Mouse (Mus musculus) frontal cortex, postnatal 25 days (tissue): ENCODE data around the gene Nop53.
A peak's percentile ranks its signal among the peaks of the same experiment; 100 is the strongest.

Source experiments
- DNase-seq, 2 experiments: peaks; one replicate each; pipeline ENCODE4 v3.0.0; 2022; ENCODE audit warnings: low spot score in 2 of 2

Nop53 gene

DNA sequence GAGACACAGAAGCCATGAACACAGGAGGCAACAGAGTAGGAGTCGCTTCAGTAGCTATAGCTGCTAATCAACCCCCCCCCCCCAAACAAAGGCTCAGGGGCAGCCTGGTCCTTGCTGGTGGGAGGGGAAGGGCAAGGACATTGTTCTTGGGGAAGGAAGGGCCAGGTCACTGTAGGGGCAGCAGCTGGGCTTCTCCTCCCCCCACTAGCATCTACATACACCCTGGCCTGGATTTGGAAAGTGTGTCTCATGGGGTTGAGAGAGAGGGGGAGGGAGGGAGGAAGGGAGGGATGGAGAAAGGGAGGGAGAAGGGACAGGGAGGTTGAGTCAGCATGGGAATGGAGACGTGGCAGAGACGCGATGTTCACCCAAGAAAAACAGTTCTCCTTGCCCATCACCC is 14.8 kb upstream of the Nop53 start:
- no peak for DNase-seq

DNA sequence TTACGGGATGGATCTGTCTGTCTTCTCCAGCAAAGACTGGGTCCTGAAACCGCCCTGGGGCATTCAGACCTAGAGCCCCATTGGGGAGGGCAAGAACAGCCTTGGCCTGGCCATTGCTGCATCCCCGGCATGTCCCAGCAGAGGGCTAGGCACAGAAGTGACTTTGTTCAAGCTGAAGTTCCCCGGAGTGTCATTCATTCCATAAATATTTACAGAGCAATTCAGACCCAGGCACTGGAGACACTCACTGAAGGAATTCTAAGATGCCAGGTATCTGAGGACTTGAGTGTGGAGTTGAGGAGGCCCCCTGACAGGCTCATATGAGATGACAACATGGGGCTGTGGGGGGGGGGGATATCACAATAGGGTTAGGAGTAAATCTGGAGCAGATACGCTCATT is 10.3 kb upstream of the Nop53 start:
- DNase-seq: no peak

DNA sequence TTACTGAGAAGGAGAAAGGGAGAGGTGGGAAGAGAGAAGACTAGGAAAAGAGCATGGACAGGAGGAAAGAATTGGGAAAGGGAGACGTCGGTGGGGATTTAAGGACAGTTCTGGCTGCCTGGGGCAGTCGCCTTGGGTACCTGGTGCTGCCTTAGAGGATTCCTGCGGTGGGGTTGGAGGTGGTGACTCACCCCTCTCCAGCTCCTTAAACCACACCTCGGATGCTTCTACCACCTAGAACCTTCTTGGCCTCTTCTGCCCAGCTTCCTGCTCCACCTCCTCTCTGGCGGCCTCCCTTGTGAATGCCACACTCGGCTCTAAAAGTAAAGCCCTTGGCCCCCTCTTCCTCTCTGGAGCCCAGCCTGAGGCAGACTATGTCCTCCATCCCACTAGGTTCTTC is 9.6 kb upstream of the Nop53 start:
- DNase-seq: no peak

DNA sequence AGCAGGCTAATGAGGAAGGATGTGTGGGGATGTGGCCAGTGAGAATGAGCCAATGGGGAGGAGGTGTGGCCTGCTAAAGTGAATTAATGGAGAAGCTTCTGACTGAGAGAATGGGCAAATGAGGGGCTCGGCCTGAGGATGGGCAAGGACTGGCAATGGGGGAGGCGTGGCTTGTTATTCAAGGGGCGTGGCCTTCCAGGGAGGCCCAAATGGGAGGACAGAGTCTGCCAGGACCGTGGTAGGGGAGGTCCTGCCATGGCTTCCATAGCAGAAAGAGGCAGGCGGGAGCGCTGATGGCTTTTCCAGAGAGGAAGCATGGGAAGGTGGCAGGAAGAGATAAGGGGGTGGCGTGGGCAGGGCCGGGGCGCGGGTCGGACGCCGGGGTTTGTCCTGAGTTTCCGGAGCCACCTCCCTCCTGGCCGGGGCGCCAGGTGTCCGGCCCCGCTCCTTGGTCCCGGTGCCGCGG is 9.1 kb upstream of the Nop53 start:
- no peak for DNase-seq

DNA sequence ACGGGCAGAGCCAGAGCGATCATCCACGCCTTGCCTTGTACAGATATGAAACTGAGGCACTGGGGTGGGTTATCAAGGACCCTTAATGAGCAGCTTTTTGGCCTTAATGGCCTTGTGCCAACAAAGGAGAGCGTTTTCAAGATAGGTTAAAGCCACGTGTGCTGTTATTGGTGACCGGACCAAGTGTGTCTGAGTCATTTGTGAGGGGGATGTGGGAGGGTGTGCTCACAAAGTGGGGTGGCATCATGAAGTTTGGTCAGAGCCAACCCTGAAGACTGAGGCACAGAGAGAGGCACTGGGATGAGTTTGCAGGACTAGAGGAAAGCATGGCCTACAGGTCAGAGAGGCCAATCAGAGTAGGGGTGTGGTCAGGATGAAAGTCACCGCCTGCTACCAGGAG is 8.6 kb upstream of the Nop53 start:
- no peak for DNase-seq

DNA sequence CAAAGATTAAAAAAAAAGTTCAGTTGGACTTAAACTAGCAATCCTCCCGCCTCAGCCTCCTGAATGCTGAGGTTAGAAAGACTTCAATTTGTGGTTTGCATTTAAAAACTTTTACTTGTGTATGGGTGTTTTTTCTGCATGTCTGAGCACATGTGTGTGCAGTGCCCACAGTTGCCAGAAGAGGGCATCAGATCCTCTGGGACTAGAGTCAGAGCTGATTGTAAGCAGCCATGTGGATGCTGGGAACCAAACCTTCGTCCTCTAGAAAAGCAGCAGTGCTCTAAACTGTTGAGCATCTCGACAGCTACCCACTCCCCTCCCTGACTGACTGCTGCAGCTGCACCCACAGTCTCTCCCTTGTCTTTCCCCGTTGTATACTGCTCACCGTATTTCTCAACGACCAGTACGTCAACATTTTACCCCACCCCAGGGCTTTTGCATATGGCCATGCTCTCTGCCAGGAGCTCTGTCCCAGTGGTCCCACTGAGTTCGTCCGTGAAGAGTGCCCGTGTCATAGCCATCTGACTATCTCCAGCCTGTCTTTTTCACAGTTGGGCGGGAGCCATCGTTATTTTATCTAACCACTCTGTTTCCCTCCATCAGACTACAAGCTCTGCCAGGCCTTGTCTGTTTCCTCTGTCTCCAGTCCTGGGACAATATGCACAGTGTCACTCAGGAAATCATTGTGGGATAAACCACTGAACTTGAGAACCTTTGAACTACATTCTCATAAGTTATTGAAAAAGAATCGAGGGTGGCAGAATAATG is 7.6 kb upstream of the Nop53 start:
- DNase-seq: no peak

DNA sequence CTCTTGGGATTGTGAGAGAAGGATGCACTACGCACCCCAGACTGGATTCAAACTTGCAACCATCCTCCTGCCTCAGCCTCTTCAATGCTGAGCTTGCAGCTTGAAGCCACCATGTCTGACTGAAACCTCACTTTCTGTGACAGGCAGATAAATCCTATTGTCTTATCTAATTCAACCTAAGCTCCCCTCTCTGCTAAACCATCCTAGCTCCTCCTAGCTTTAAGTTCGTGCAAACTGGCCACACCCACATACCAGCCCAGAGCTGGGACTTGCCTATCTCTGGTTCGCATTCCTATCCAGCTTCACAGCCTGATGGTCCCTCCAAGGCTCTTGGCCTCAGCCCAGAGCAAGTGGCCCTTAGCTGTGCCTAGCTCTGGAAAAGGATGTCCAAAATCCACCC is 6.5 kb upstream of the Nop53 start:
- no peak for DNase-seq

DNA sequence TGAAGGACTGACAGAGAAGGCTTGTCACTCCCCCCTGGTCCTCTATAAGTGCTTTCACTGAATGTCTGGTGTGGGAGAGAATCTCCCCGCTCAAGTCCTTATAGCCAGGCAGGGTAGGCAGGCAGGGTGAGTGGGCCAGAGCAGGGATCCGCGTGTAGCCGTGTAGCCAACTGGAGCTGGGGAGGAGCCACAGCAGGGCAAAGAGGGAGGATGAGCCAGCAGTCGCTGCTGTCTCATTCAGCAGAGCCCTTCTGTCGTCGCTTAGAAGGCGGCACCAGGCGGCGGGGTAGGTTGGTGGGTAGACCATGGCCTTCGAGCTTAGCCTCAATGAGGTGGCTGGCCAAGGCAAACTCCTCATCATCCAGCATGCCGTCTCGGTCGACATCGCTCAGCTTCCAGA is 4.1 kb upstream of the Nop53 start:
- DNase-seq: no peak

DNA sequence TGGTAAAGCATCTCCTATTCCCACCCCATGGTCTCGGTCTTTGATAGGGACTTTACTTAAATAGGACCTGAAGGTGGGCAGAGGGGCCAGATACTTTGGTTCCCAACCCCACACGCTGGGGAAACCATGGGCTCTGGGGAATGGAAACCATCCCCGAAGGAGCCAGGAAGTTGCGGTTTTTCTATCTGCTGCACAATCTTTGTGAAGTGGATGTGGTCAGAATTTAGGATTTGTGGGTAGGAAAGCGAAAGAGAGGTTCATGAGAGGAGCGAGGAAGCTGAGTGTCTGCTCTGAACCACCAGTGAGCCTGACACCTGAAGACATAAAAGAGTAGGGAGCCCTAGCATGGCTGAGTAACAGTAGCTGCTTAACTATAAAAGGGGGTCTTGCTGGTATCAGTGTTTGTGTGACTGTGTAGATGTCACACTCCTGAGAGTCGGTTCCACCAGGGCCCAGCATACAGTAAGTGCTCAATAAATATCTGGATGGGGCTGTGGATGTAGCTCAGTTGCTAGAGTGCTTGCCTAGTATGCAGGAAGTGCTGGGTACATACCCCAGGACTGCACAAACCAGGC is 3.4 kb upstream of the Nop53 start:
- DNase-seq: no peak

DNA sequence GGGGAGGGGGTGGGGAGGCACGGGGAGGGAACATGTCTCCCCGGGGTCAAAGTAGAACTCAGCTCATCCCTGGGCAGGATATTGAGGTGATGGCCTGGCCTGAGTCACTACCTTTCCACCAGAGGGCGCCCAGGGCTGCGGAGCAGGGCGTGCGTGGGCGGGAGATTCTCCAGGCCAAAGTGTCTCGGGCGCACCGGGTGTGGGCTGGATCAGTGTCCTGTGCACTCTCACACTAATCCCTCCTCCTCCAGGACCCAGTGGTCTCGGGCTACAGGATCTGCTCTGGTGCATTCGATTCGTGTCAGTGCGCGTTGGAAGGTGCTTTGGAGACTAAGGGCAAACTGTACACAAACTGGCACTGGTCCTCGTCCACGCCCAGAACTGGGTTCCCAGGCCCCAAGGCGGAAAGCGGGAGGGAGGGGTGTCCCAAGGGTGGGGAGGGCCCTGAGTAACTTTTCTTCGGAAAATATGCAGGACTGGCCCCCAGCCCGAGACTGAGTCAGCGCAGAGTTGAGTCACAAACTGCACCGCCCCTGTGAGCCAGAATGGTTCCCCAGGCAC is 2.6 kb upstream of the Nop53 start:
- DNase-seq: peak; percentile 51 to 65

DNA sequence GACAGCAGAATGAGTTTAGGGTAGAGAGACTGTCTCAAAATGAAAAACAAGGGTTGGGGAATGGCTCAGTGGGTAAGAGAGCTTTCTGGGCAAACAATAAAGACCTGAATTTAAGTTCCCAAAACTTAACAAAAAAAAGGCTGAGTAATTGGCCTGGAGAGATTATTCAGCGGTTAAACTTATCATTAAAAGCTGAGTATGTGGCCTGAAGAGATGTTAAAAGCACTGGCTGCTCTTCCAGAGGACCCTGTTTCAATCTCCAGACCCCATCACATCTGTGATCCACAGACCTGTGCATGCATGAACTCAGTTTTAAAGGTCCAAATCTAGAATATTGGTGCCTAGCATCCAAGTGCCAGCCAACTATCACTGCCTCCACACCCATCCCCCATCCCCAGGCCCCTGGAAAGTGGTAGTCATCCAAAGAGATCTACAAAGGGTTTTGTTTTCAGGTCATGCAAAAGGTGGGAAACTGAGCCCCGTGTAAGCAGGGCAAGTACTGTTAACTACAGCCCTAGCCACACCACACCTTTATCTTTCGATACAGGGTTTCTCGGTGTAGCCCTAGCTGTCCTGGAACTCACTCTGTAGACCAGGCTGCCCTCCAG is 1.9 kb upstream of the Nop53 start:
- DNase-seq: no peak

DNA sequence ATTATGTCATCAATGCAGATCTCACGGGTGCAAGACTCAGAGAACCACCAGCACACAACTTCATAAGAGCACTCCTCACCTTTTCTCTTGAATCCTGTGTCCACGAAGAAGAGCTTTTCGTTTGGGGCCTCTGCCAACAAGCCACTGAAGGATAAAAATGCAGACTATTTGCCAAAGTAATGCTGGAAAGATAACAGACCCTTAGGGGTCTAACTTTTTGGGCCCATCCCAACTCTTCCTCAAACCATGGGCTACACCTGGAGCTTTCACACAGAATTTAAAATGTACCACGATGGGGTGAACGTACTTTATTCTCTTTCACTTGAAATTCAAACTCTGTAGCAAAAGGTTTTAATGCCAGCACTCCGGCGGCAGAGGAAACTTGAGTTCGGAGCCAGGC is 663 bp downstream of the Nop53 start:
- no peak for DNase-seq

DNA sequence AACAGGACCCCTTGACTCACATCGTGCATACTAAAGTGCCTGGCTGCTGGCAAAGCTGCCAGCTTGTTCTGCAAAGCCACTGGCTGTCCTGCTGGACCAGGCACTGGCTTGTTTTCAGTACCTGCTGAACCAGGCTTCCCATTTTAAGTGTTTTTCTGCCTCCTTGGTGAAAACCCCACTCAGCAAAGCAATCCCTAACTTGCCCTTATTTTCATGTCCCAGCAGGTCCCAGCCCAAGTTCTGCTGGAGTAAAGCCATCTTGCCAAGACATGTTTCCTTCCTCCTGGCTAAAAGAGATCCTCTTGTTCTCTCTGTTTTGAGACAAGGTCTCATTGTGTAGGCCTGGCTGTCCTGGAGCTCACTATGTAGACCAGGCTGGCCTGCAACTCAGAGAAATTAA is 1.6 kb downstream of the Nop53 start:
- DNase-seq: no peak

DNA sequence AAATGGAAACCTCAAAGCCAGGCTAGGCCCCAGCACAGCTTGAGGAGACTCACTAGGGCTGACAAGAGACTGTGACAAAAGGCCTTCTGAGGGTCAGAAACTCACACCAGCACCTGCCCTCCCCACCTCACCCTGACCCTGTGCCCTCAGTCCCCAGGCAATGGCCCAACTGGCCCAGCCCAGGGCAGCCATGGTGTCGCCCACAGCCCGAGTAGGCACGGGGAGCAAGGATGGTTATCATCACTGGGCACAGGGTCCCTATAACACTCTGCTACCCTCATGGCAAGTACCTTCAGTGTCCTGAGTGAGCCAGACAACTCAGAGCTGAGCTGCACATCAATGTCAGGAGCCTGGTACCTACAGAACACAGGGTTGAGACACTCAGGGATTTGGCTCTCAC is 7.3 kb downstream of the Nop53 start:
- no peak for DNase-seq

DNA sequence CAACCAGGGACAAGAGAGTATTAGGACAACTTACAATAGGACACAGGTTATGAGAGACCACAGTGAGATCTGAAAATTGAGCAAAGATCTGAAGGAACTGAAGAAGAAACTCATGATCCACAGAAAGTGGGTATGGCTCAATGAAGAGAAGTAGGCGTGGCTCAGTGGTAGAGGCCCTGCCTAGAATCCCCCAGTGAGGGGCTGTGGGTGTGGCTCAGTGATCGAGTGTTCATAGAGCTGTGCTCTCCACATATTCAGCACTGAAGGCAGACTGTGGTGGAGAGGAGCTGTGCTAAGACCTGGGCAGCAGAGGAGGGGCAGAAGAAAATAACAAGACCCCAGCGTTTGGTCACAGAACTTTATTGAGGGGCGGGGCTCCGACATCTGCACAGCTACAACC is 8.4 kb downstream of the Nop53 start:
- DNase-seq: no peak

DNA sequence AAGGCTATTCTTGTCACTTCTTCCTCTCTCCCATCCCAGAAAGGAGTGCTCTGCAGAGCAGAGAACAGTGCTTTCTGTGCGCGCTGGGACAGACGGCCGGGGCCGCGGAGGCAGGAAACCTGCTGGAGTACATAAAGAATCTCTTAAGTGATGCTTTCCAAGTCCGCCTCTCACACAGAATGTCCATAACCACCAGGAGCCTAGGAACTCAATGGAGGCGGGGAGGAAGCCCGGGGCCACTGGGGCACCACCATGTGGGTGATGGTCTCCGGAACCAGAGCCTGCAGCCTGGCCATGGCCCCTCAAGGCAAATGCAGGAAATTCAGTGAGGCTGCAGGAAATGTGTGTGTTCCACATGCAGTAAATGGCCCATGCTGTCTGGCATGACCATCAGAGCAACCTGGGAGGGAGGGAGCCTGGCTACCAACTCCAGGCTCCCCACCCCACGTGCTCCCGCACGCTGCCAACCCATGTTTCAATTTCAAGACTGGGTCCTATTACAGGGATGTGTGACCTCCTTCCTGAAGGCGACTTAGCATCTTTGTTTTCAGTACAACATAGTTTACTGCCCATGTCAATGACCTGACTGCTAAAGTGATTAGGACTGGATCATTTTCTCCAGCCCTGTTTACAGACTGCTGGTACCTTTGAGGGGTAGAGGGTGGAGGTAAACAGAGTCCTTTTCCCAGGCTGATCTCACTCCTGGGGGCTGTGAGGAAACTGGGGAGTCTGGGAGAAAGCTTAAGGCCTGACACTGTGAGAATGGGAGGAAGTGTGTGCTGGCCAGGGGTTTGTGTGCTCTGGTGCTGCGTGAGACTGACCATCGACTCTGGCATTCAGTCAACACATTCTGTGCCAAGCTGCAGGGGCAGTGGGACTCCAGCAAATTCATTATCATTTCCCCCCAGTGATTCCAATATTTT is 12.2 kb downstream of the Nop53 start:
- DNase-seq: no peak

DNA sequence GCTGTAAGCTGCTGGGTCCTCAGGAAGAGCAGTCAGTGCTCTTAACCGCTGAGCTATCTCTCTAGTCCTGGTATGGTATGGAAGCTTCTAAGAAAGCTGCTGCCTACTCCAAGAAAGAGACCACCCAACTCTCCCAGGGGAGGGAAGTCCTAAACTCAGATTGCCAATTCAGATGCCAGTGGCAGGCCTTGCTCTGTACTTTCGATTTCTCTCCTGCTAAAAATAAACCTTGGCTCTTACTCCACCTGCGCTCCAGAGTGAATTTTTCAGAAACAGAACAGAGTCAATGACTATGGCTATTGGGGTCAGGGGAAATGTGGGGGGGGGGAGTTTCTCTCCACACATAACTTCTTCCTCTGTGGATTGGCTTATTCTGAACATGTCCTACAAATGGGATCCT is 14.2 kb downstream of the Nop53 start:
- no peak for DNase-seq

DNA sequence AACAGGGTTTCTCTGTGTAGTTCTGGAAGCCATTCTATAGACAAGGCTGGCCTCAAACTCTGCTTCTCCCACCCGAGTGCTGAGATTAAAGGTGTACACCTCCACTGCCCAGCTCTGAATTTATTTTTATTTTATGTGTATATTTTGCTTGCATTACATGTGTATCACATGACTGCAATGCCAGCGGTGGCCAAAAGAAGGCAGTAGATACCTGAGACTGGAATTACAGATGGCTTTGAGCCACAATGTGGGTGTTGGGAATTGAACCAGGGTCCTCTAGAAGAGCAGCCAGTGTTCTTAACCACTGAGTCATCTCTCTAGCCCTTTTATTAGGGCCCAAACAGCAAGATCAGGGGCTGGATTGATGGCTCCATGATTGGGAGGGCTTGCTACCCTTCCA is 15.3 kb downstream of the Nop53 start:
- no peak for DNase-seq

DNA sequence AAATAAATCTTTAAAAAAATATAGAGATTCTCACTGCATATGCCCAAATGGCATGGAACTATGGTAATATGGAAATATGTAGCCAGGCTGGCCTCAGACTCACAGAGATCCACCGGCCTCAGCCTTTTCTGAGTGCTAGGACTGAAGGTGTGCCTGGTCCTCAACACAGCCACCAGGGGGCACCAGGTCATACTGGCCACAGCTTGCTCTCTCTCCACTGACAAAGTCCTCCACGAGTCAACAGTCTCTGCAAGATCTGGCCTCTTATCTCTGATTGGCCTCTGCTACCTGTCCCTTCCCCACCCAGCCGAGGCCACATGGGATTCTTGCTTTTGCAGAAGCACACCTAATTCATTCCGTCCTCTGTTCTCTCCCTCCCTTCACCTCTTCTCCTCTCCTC is 16.0 kb downstream of the Nop53 start:
- no peak for DNase-seq

DNA sequence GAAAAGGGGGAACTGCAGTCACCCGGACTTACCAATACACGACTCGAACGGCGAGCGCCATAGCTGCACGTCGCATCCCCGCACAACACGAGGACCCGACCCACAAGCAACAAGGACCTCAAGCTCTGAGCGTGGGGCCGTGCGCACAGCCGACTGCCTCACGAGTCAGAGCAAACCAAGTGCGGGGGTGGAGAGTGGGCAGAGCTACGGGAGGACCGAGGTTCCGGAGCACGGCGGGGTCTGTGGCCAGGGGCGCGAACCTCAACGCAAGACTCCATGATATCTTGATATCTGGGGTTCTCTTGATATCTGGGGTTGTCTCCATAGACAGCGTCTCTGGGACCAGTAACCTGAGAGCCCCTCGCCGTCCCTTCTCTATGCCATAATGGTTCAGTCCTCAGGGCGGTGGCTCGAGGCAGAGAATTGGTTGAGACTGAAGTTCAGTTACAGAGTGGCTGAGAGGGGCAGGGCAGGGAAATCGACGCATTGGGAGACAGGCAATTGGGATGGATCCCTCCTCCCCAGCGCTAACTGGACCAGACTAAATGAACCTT is 23.6 kb downstream of the Nop53 start, which contains the start of gene Selenow:
Selenow (minus strand) TSS at position 183 of the 554 bp plus-strand sequence.
- DNase-seq: peak; percentile 87 to 92

DNA sequence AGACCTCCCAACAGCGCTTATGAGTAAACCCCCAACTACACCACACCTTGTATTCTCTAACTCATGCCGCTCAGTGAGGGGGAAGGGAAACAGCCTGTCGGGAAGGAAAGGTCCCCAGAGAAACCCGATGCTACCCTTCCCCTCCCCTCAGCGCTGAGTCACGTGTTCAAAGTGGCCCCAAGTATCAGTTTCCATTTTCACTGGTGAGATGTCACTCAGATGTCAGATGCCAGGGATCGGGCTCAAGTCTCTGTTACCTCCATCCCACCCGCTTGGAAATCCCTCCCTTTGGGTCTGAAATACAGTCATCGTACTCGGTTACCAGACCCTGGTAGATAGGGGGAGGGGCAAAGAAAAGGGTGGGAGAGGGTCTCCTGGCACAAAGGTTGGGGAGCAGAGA is 24.1 kb downstream of the Nop53 start:
- no peak for DNase-seq
